Mouse (Mus musculus): ENCODE results near the gene Il1rl1. TPM values are rescaled to one million over a fixed set of nuclear protein-coding genes. Genes with fewer than 3 reads are reported as not detected.

Il1rl1 gene
- total RNA-seq, 2 experiments from 2014 or later, result 0.10 TPM; not detected in 1

- Histone ChIP-seq H3K4me3 (no peak overlapping the region), H3K27ac (no peak overlapping the region)
- no peak for TF ChIP-seq CTCF (conservative IDR thresholded peaks at IDR 0.05)
- no peak for DNase-seq (ENCODE audit: low spot score in 2 of 2)
Measured at GRCm38 (mm10) chr1:40414863-40415656, 14.3 kb upstream of the Il1rl1 start.

- Histone ChIP-seq H3K27ac (no peak overlapping the region), H3K4me3 (no peak overlapping the region)
- DNase-seq (ENCODE audit: low spot score in 2 of 2), result no peak
- TF ChIP-seq CTCF (conservative IDR thresholded peaks at IDR 0.05), result no peak
Measured at GRCm38 (mm10) chr1:40417034-40417433, 12.3 kb upstream of the Il1rl1 start.

GRCm38 (mm10) chr1:40418512-40418911 lies 10.9 kb upstream of the Il1rl1 start:
- Histone ChIP-seq H3K4me3 (no peak overlapping the region), H3K27ac (no peak overlapping the region)
- DNase-seq (ENCODE audit: low spot score in 2 of 2), result no peak
- TF ChIP-seq CTCF (conservative IDR thresholded peaks at IDR 0.05), result no peak

- Histone ChIP-seq H3K4me3 (no peak overlapping the region), H3K27ac (no peak overlapping the region)
- no peak for DNase-seq (ENCODE audit: low spot score in 2 of 2)
- TF ChIP-seq CTCF (conservative IDR thresholded peaks at IDR 0.05), result no peak
Measured at GRCm38 (mm10) chr1:40423892-40424291, 5.5 kb upstream of the Il1rl1 start.

GRCm38 (mm10) chr1:40427270-40427669 lies 2.1 kb upstream of the Il1rl1 start:
- no peak overlapping the region for H3K27ac ChIP-seq
- no peak for TF ChIP-seq CTCF (conservative IDR thresholded peaks at IDR 0.05)
- DNase-seq (ENCODE audit: low spot score in 2 of 2), result no peak
- H3K4me3 ChIP-seq, result no peak overlapping the region

- no peak overlapping the region for H3K27ac ChIP-seq
- no peak overlapping the region for H3K4me3 ChIP-seq
- no peak for DNase-seq (ENCODE audit: low spot score in 2 of 2)
- TF ChIP-seq CTCF (conservative IDR thresholded peaks at IDR 0.05), result no peak
Measured at GRCm38 (mm10) chr1:40427901-40428300, 1.5 kb upstream of the Il1rl1 start.

GRCm38 (mm10) chr1:40430143-40430834 lies 919 bp downstream of the Il1rl1 start:
- no peak overlapping the region for H3K27ac ChIP-seq
- no peak for TF ChIP-seq CTCF (conservative IDR thresholded peaks at IDR 0.05)
- DNase-seq (ENCODE audit: low spot score in 2 of 2), result no peak
- H3K4me3 ChIP-seq, result no peak overlapping the region

GRCm38 (mm10) chr1:40432169-40432568 lies 2.8 kb downstream of the Il1rl1 start:
- DNase-seq (ENCODE audit: low spot score in 2 of 2), result no peak
- TF ChIP-seq CTCF (conservative IDR thresholded peaks at IDR 0.05), result no peak
- H3K27ac ChIP-seq, result no peak overlapping the region
- no peak overlapping the region for H3K4me3 ChIP-seq

- TF ChIP-seq CTCF (conservative IDR thresholded peaks at IDR 0.05), result no peak
- DNase-seq (ENCODE audit: low spot score in 2 of 2), result no peak
- Histone ChIP-seq H3K27ac (no peak overlapping the region), H3K4me3 (no peak overlapping the region)
Measured at GRCm38 (mm10) chr1:40435936-40436335, 6.6 kb downstream of the Il1rl1 start.

GRCm38 (mm10) chr1:40437340-40437739 lies 8.0 kb downstream of the Il1rl1 start:
- no peak for DNase-seq (ENCODE audit: low spot score in 2 of 2)
- H3K4me3 ChIP-seq, result no peak overlapping the region
- H3K27ac ChIP-seq, result no peak overlapping the region
- TF ChIP-seq CTCF (conservative IDR thresholded peaks at IDR 0.05), result no peak

GRCm38 (mm10) chr1:40439504-40439903 lies 10.1 kb downstream of the Il1rl1 start:
- Histone ChIP-seq H3K4me3 (no peak overlapping the region), H3K27ac (no peak overlapping the region)
- no peak for DNase-seq (ENCODE audit: low spot score in 2 of 2)
- no peak for TF ChIP-seq CTCF (conservative IDR thresholded peaks at IDR 0.05)

GRCm38 (mm10) chr1:40444800-40445199 lies 15.4 kb downstream of the Il1rl1 start:
- H3K27ac ChIP-seq, result no peak overlapping the region
- TF ChIP-seq CTCF (conservative IDR thresholded peaks at IDR 0.05), result no peak
- DNase-seq (ENCODE audit: low spot score in 2 of 2), result peak in 1 of 2 experiments; percentile 2
- H3K4me3 ChIP-seq, result no peak overlapping the region

GRCm38 (mm10) chr1:40465477-40466430 lies 36.4 kb downstream of the Il1rl1 start, which contains the start of gene Il18r1:
Gene Il18r1 (plus strand): TSS chr1:40465552.
- no peak for DNase-seq (ENCODE audit: low spot score in 2 of 2)

More at GRCm38 (mm10) chr1:40465477-40466430, 36.4 kb downstream of the Il1rl1 start, which contains the start of gene Il18r1:
- Histone ChIP-seq H3K4me3 (no peak within 1 kb of the TSS), H3K27ac (no peak within 1 kb of the TSS)
- peak; percentile 36 for TF ChIP-seq CTCF (conservative IDR thresholded peaks at IDR 0.05)
